Mouse (Mus musculus) liver, embryonic 14.5 days (tissue): ENCODE measurements around the gene Gins3.

Experiments used
- CTCF ChIP-seq: IDR thresholded peaks from 2 replicates; pipeline ENCODE4 v1.5.1; 2016; ENCODE audit warnings: antibody characterized with exemption, low read depth, control low read depth
- EP300 ChIP-seq: IDR thresholded peaks from 2 replicates; pipeline ENCODE4 v1.6.1; 2016; ENCODE audit warnings: antibody characterized with exemption, low read depth

GRCm38 (mm10) chr8:95656316-95657002, 23.2 kb downstream of the Gins3 start:
- TF ChIP-seq CTCF = no peak
- no peak for TF ChIP-seq EP300
